ENCODE assay signal across 12 mouse cellular contexts in the genomic region with DNA sequence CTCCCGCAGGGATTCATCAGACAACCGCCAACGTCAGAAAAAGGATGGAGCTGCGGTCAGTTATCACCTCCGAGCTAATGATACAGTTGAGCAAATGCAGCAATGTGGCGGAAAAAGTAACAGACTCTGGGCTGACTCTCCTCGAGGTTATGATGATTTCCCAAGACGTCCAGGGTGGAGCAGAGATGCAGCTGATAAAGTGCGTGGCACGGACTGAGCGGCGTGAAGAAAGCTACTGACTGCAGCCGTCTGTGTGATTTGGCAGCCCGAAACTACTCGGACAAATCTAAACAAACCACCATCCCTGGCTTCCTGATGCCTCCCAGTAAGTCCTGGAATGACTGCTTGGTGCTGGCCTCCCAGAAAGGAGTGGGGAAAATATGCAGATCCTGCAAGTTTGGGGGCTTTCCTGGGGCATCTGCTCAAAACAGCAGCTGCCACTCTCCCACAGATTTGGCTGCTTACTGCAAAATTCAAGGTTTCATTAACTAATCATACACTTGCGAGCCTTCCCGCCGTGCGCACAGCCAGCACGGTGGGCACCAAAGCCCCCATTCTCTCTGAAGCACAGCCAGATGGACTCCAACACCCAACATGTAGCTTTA.
A peak's percentile ranks its signal among the peaks of the same experiment; 100 is the strongest.
DNase-seq lines count a peak whose midpoint lies in the region; ATAC-seq lines count a peak whose summit lies in the region.
"Had no signal": no experiment of that assay in that cellular context is flagged by ENCODE, and none has a peak within 500 bp of the region (broad histone marks: within the 10 kb centered on the region; RNA-seq: fewer than 3 reads in every experiment).

No protein-coding gene starts in this region.

- H3K9me3 ChIP-seq in heart, embryonic 13.5 days, result no peaks in the 10 kb centered on the region
- H3K9me3 ChIP-seq in midbrain, embryonic 11.5 days (ENCODE audit: control insufficient read depth, low read length), result no peaks in the 10 kb centered on the region
- no peaks in the 10 kb centered on the region for H3K9me3 ChIP-seq in midbrain, embryonic 10.5 days (replicated peaks)
- H3K9me3 ChIP-seq: kidney, embryonic 15.5 days; liver, embryonic 15.5 days had no signal

- peaks cover 14% of the 10 kb centered on the region for H3K4me1 ChIP-seq in heart, embryonic 13.5 days
- H3K4me1 ChIP-seq in midbrain, embryonic 11.5 days (ENCODE audit: control insufficient read depth, insufficient read depth, low read length), result no peaks in the 10 kb centered on the region
- no peaks in the 10 kb centered on the region; the same call in 1 of the 2 replicates for H3K4me1 ChIP-seq in midbrain, embryonic 10.5 days
- H3K4me1 ChIP-seq: liver, embryonic 15.5 days had no signal

- H3K4me3 ChIP-seq in heart, embryonic 13.5 days, result peak overlapping the region; percentile 4; the same call in 1 of the 2 replicates
- H3K4me3 ChIP-seq in midbrain, embryonic 11.5 days (ENCODE audit: low read depth, low read length), result no peak overlapping the region
- H3K4me3 ChIP-seq in midbrain, embryonic 10.5 days, result no peak overlapping the region
- H3K4me3 ChIP-seq: kidney, embryonic 15.5 days; left cerebral cortex, adult 2 months; liver, embryonic 15.5 days had no signal

- no peaks in the 10 kb centered on the region for H3K36me3 ChIP-seq in heart, embryonic 13.5 days
- H3K36me3 ChIP-seq in midbrain, embryonic 11.5 days (ENCODE audit: control insufficient read depth, insufficient read depth, low read length), result no peaks in the 10 kb centered on the region
- no peaks in the 10 kb centered on the region for H3K36me3 ChIP-seq in midbrain, embryonic 10.5 days
- H3K36me3 ChIP-seq: kidney, embryonic 15.5 days; liver, embryonic 15.5 days had no signal

- no peak for ATAC-seq in heart, embryonic 13.5 days (ENCODE audit: extremely low read depth, insufficient number of reproducible peaks, low FRiP score, low TSS enrichment)
- no peak for ATAC-seq in midbrain, embryonic 11.5 days (ENCODE audit: low FRiP score)

- no peaks in the 10 kb centered on the region for H3K27me3 ChIP-seq in heart, embryonic 13.5 days (replicated peaks)
- no peaks in the 10 kb centered on the region for H3K27me3 ChIP-seq in midbrain, embryonic 11.5 days (ENCODE audit: control insufficient read depth, insufficient read depth, low read length)
- no peaks in the 10 kb centered on the region for H3K27me3 ChIP-seq in midbrain, embryonic 10.5 days (ENCODE audit: low read depth, poor library complexity, severe bottlenecking)
- H3K27me3 ChIP-seq: kidney, embryonic 15.5 days; liver, embryonic 15.5 days had no signal

- H3K27ac ChIP-seq in heart, embryonic 13.5 days (replicated peaks), result no peak overlapping the region
- no peak overlapping the region for H3K27ac ChIP-seq in midbrain, embryonic 11.5 days (ENCODE audit: low read depth, low read length)
- no peak overlapping the region for H3K27ac ChIP-seq in midbrain, embryonic 10.5 days (replicated peaks)
- H3K27ac ChIP-seq: kidney, embryonic 15.5 days; left cerebral cortex, adult 2 months; liver, embryonic 15.5 days had no signal

- WGBS in heart, embryonic 13.5 days, result 68% methylated on average over 20 of the region's 20 CpGs
- 87% methylated on average over 20 of the region's 20 CpGs for WGBS in midbrain, embryonic 11.5 days
- WGBS in midbrain, embryonic 10.5 days, result 86% methylated on average over 20 of the region's 20 CpGs

- no peak for DNase-seq in heart, adult 9 months (ENCODE audit: low spot score in 2 of 2)
- peak; percentile 80 for DNase-seq in midbrain, embryonic 11.5 days (ENCODE audit: low spot score, missing footprints)
- DNase-seq in midbrain, embryonic 10.5 days (ENCODE audit: low spot score), result no peak
- peak; percentile 35 for DNase-seq in fibroblast of lung, adult 2 months (ENCODE audit: low read depth)
- peak; percentile 28 for DNase-seq in yolk sac, embryonic 10.5 days (ENCODE audit: low spot score)
- no peak for DNase-seq in right cerebral cortex, adult 18-20 months
- DNase-seq in adrenal gland, postnatal 10 days, result no peak
- DNase-seq: cerebellum, adult 8-10 months had no signal

- H3K4me2 ChIP-seq in heart, embryonic 13.5 days, result peak overlapping the region; percentile 25
- H3K4me2 ChIP-seq in midbrain, embryonic 11.5 days, result no peak overlapping the region
- H3K4me2 ChIP-seq: kidney, embryonic 15.5 days; liver, embryonic 15.5 days had no signal

- H3K9ac ChIP-seq in heart, embryonic 13.5 days, result no peak overlapping the region
- no peak overlapping the region for H3K9ac ChIP-seq in midbrain, embryonic 11.5 days (ENCODE audit: low read length)
- H3K9ac ChIP-seq: kidney, embryonic 15.5 days; liver, embryonic 15.5 days had no signal

Comparison
In these comparisons a context has a peak if more than half of its experiments do, and no peak if none do; other contexts are left out.
1. DNase-seq: peak in midbrain, embryonic 11.5 days (single experiment), fibroblast of lung, adult 2 months (single experiment) and yolk sac, embryonic 10.5 days (single experiment); none in heart, adult 9 months (0 of 2), midbrain, embryonic 10.5 days (single experiment), right cerebral cortex, adult 18-20 months (single experiment) and adrenal gland, postnatal 10 days (single experiment).